Mouse (Mus musculus) midbrain, embryonic 13.5 days (tissue): ENCODE results near the gene Rtl10. TPM values are rescaled to one million over a fixed set of nuclear protein-coding genes. Genes with fewer than 3 reads are reported as not detected.
"Not testable (repeated sequence)": the region's sequence is repeated elsewhere in the genome, so short reads cannot be mapped to it uniquely, and the experiment has no call there.

Experiments
- ATAC-seq: fragments of 200-750 bp; cut with Nextera tagmentation; 2 replicates; pipeline ENCODE4 v1.8.0; 2017; ENCODE audit warnings: mild to moderate bottlenecking, moderate TSS enrichment, moderate library complexity
- H3K27ac ChIP-seq: fragments of 300-500 bp; sonication (generic); 2 replicates; pipeline ENCODE4 v1.5.1; 2015; ENCODE audit warnings: inconsistent platforms, mild to moderate bottlenecking, moderate library complexity
- H3K27me3 ChIP-seq: fragments of 300-500 bp; sonication (generic); 2 replicates; pipeline ENCODE4 v1.6.1; 2015; ENCODE audit warnings: mild to moderate bottlenecking, inconsistent platforms
- H3K36me3 ChIP-seq: fragments of 300-500 bp; sonication (generic); 2 replicates; pipeline ENCODE4 v1.6.1; 2015; ENCODE audit warnings: mild to moderate bottlenecking, inconsistent platforms
- H3K4me1 ChIP-seq: fragments of 300-500 bp; sonication (generic); replicated peaks from 2 replicates; pipeline ENCODE4 v1.6.1; 2015; ENCODE audit warnings: inconsistent platforms
- H3K4me2 ChIP-seq: fragments of 300-500 bp; sonication (generic); replicated peaks from 2 replicates; pipeline ENCODE4 v1.6.1; 2015; ENCODE audit warnings: moderate library complexity, mild to moderate bottlenecking, inconsistent platforms
- H3K4me3 ChIP-seq: fragments of 300-500 bp; sonication (generic); replicated peaks from 2 replicates; pipeline ENCODE4 v1.5.1; 2015; ENCODE audit warnings: mild to moderate bottlenecking, inconsistent platforms
- H3K9ac ChIP-seq: fragments of 300-500 bp; sonication (generic); replicated peaks from 2 replicates; pipeline ENCODE4 v1.6.1; 2015; ENCODE audit warnings: mild to moderate bottlenecking, inconsistent platforms
- H3K9me3 ChIP-seq: fragments of 300-500 bp; sonication (generic); 2 replicates; pipeline ENCODE4 v1.6.1; 2016; ENCODE audit warnings: mild to moderate bottlenecking, inconsistent platforms
- WGBS: fragments of 180-500 bp; shearing (Covaris S2); methylation state at CpG from one replicate; pipeline ENCODE4 v1.1.7; 2015; 5-methylcytosine and 5-hydroxymethylcytosine counted together
- polyA plus RNA-seq: library from polyadenylated mRNA; unstranded; fragments of >200 nt; fragmentation: Nextera tagmentation; extraction: Ambion mirVana; gene quantifications from 2 replicates; pipeline ENCODE4 v1.2.1, GENCODE M21; 2015

Gene Rtl10
- polyA plus RNA-seq, 1 experiment from 2014 or later = 4.5 TPM

DNA sequence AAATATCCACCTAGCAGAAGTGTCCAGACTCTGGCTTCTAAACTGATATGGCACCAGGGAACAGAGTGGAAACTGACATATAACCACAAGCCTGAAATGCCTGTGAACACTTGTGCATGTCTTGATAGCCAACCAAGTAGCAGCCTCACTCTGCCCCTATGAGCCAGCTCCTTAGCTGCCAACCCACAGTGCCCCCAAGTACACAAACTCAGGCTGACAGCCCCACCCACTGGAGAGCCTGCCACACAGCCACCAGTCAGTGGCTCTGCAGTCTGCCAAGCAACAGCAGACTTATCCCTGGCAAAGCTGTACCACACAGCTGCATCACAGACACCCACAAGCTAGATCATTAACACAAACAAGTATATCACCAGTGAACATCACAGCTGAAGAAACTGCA is 19.4 kb downstream of the Rtl10 start:
- Histone ChIP-seq H3K27me3 (no peaks in the 10 kb centered on the region), H3K36me3 (no peaks in the 10 kb centered on the region), H3K4me2 (no peak overlapping the region), H3K4me1 (no peaks in the 10 kb centered on the region), H3K27ac (no peak overlapping the region), H3K9ac (no peak overlapping the region), H3K4me3 (no peak overlapping the region), H3K9me3 (no peaks in the 10 kb centered on the region)
- no peak for ATAC-seq

DNA sequence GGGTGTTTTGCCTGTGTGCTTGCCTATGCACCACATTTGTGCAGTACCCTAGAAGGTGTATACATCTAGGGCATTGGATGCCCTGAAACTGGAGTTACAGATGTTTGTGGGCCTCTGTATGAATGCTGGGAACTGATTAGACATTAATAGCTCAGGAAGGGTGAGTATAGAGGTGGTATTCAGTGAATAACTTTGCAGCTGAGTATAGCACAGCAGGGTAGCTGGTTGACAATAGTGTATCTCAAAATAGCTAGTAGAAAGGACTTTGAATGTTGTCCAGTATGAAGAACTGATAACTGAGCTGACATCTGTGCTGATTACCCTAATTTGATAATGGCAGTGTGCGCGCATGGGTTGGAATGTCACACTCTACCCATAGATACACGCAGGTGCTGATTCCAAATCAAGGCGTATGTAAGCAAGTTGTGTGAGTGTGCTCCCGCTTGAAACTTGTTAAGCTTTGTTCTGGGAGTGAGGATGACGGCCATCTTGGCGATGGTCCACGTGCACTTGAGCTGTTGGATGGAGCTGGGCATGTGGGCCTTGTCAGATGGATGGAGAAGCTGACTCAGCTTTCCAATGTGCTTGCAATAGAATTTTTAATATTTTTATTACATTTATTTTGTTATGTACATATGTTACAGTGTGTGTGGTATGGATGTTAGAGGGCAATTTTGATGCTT is 25.0 kb downstream of the Rtl10 start:
- no peaks in the 10 kb centered on the region for H3K36me3 ChIP-seq
- no peak overlapping the region for H3K9ac ChIP-seq
- H3K4me3 ChIP-seq = no peak overlapping the region
- no peaks in the 10 kb centered on the region for H3K9me3 ChIP-seq
- no peaks in the 10 kb centered on the region for H3K4me1 ChIP-seq
- WGBS = 93% methylated on average over 8 of the region's 8 CpGs
- no peak overlapping the region for H3K4me2 ChIP-seq
- no peak overlapping the region for H3K27ac ChIP-seq
- no peak for ATAC-seq
- no peaks in the 10 kb centered on the region for H3K27me3 ChIP-seq

DNA sequence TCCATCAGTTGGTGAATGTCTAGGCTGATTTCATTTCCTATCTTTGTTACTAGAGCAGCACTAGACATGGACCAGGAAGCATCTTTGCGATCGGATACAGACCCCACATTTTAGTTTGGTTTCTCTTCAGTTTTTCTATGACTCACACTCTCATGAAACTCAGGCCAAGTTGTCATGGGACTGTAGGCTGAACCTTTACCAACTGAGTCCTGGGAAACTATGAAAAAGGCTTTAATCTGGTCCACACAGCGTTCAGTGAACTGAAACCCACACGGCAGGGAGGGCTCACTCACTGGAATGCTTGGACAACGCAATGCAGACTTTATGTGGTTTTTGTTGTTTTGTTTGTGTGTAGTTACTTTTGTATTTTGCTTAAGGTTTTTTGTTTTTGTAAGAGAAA is 30.0 kb downstream of the Rtl10 start:
- Histone ChIP-seq H3K27me3 (no peaks in the 10 kb centered on the region), H3K9ac (no peak overlapping the region), H3K4me2 (no peak overlapping the region), H3K4me3 (no peak overlapping the region), H3K27ac (no peak overlapping the region), H3K4me1 (no peaks in the 10 kb centered on the region), H3K36me3 (no peaks in the 10 kb centered on the region), H3K9me3 (no peaks in the 10 kb centered on the region)
- 77% methylated on average over 5 of the region's 5 CpGs for WGBS
- ATAC-seq = no peak

DNA sequence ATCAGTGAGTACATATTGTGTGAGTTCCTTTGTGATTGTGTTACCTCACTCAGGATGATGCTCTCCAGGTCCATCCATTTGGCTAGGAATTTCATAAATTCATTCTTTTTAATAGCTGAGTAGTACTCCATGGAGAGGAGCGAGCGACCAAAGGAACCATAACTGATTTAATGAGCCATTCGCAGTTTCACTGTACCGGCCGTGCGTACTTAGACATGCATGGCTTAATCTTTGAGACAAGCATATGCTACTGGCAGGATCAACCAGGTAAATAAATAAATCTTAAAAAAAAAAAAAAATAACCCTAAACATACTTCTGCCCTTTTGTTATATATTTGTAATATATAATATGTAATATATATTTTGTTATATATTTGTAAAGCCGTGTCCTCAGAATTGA is 34.4 kb downstream of the Rtl10 start:
- not testable (repeated sequence) for H3K9me3 ChIP-seq, H3K27me3 ChIP-seq, H3K4me2 ChIP-seq, H3K4me1 ChIP-seq, H3K27ac ChIP-seq, H3K4me3 ChIP-seq, H3K36me3 ChIP-seq, H3K9ac ChIP-seq
- peak; percentile 98 for ATAC-seq
- WGBS = 98% methylated on average over 7 of the region's 7 CpGs

DNA sequence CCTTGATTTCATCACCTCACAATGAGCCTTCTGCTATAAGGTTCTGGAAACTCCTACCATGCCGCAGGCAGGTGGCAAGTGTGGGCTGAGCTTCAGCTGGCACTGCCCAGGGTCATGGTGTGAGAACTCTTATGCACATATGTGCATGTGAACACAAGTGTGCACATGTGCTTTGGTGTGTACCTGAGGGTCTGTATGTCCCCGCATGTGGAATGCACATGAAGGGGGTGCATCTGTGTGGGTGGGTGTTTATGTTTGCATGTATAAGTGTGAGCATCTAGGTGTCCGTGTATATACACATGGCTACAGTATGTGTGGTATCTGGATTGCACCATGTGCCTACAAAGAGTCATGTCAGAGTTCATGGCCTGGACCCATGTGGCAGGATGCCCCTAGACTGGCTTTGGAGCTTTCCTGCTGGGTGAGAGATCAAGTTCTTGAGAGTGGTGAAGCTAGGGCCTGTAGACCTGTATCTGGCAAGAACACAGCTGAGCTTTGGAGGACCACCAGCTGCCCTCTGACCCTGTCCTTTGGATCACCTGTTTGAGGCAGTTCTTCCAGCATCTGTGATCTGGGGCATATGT is 38.8 kb downstream of the Rtl10 start:
- ATAC-seq = no peak
- no peaks in the 10 kb centered on the region for H3K4me1 ChIP-seq
- H3K4me2 ChIP-seq = no peak overlapping the region
- 92% methylated on average over 3 of the region's 3 CpGs for WGBS
- H3K9ac ChIP-seq = no peak overlapping the region
- H3K36me3 ChIP-seq = no peaks in the 10 kb centered on the region
- no peaks in the 10 kb centered on the region for H3K27me3 ChIP-seq
- H3K27ac ChIP-seq = no peak overlapping the region
- H3K4me3 ChIP-seq = no peak overlapping the region
- H3K9me3 ChIP-seq = no peaks in the 10 kb centered on the region

DNA sequence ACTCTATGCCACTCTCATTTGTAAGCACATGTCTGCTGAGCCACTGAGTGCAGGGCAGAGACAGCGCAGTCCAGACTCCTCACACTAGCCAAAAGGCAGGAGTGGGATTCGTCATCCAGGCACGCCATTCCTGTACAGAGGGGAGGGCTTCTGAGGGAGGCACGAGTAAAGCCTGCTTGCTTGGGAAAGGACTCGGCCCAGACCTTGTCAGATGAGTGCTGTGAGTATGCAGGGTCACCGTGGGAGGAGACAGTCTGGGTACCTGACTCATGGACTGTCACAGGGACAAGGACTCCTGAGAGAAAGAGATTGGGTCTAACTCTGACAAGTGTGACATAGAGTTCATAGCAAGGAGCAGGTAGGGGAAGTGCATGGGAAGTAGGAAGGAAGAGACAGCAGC is 40.6 kb downstream of the Rtl10 start:
- H3K27me3 ChIP-seq = no peaks in the 10 kb centered on the region
- WGBS = 80% methylated on average over 6 of the region's 6 CpGs

DNA sequence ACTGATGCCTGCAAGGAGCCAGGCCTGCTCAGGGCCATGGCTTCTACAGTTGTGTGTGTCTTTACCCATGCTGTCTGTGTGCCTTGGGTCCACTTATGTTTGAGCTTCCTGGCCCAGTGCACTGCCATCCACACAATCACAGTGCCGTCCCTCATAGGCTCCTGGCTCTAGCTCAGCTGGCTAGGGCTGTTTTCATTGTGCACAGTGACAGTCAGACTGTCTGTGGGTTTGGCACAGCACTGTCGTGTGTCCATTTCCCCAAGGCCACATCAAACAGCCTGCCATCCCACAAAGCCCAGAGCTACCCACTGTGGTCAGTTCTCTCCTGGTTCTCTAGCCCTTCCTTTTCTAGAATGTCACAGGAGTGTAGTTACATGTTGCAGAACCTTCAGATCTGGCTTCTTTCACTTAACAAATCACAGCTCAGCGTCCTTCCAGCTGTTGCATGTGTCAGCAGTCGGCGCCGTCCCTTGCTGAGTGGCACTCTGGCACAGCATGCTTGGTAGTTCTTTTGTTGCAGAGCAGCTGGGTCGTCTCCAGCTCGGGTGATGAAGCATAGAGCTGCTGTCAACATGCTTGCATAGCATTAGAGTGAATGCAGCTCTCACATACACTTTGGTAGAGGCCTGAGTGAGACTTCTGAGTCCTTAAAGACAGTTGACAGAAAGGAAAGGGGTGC is 44.6 kb downstream of the Rtl10 start:
- 52% methylated on average over 8 of the region's 8 CpGs for WGBS
- H3K9me3 ChIP-seq = no peaks in the 10 kb centered on the region
- H3K27me3 ChIP-seq = no peaks in the 10 kb centered on the region
- H3K4me1 ChIP-seq = no peaks in the 10 kb centered on the region
- H3K4me2 ChIP-seq = no peak overlapping the region
- no peak overlapping the region for H3K9ac ChIP-seq
- peak; percentile 43 for ATAC-seq
- H3K27ac ChIP-seq = no peak overlapping the region
- no peaks in the 10 kb centered on the region for H3K36me3 ChIP-seq
- no peak overlapping the region for H3K4me3 ChIP-seq

More for the DNA sequence above, 40.6 kb downstream of the Rtl10 start:
- no peak overlapping the region for H3K4me3 ChIP-seq
- H3K9me3 ChIP-seq = no peaks in the 10 kb centered on the region
- no peak for ATAC-seq
- no peak overlapping the region for H3K4me2 ChIP-seq
- no peaks in the 10 kb centered on the region for H3K36me3 ChIP-seq
- H3K27ac ChIP-seq = no peak overlapping the region
- no peaks in the 10 kb centered on the region for H3K4me1 ChIP-seq
- H3K9ac ChIP-seq = no peak overlapping the region

DNA sequence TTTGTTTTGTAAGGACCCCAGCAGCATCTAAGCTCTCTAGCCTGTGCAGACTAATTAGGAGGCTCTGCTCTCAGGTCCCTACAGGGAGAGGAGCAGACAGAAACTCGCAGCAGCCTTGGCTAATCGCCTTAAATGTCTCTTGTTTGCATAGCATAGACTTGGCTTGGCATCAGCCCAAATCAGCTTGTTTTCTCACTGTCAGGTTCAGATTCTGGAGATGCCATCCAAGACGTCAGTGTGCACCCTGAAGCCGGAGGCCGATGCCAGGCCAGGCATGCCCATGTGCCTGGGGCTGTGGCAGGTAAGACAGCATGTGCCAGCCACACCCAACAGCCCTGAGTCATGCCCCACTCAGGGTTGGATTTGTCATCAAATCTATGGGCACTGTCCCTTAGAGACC is 49.2 kb downstream of the Rtl10 start:
- ATAC-seq = no peak
- Histone ChIP-seq H3K9me3 (no peaks in the 10 kb centered on the region), H3K27ac (no peak overlapping the region), H3K4me2 (no peak overlapping the region), H3K4me3 (no peak overlapping the region), H3K36me3 (no peaks in the 10 kb centered on the region), H3K9ac (no peak overlapping the region), H3K4me1 (0 out of 2 replicates have a peak, but pooled peaks cover 5% of the 10 kb centered on the region), H3K27me3 (no peaks in the 10 kb centered on the region)
- WGBS = 73% methylated on average over 5 of the region's 5 CpGs

Other genes starting within 250 kb of the Rtl10 start
- gene Gm49776, start 240.6 kb upstream of the Rtl10 start, polyA plus RNA-seq = not detected in 2 replicates
- 36.3 and 39.7 TPM in 2 replicates for gene Dgcr8, start 209.7 kb upstream of the Rtl10 start, polyA plus RNA-seq
- 63.1 and 66.5 TPM in 2 replicates for gene Tango2, start 150.8 kb upstream of the Rtl10 start, polyA plus RNA-seq
- 109 and 111 TPM in 2 replicates for gene Arvcf, start 150.7 kb upstream of the Rtl10 start, polyA plus RNA-seq
- 25.9 and 28.6 TPM in 2 replicates for gene Txnrd2, start 72.5 kb upstream of the Rtl10 start, polyA plus RNA-seq
- 75.7 and 78.8 TPM in 2 replicates for gene Comt, start 72.0 kb upstream of the Rtl10 start, polyA plus RNA-seq
- 12.9 and 16.0 TPM in 2 replicates for gene Gnb1l, start 188 bp upstream of the Rtl10 start, polyA plus RNA-seq
- gene Tbx1, start 91.8 kb downstream of the Rtl10 start, polyA plus RNA-seq = 0.34 and 0.71 TPM in 2 replicates
- gene Gp1bb, start 123.5 kb downstream of the Rtl10 start, polyA plus RNA-seq = 8.2 and 10.5 TPM in 2 replicates
- gene Gm49601, start 127.5 kb downstream of the Rtl10 start, polyA plus RNA-seq = 16.5 and 18.3 TPM in 2 replicates
- 149 and 151 TPM in 2 replicates for gene Sept5, start 131.1 kb downstream of the Rtl10 start, polyA plus RNA-seq